Mouse (Mus musculus) intestine, embryonic 15.5 days (tissue): Measurements from ENCODE around the gene Serpinb9b. TPM values are rescaled to one million over a fixed set of nuclear protein-coding genes. Genes with fewer than 3 reads are reported as not detected.

Experiments
- ATAC-seq: fragments of 200-750 bp; cut with Nextera tagmentation; 2 replicates; pipeline ENCODE4 v1.8.0; 2017; ENCODE audit warnings: moderate TSS enrichment, moderate library complexity
- H3K27ac ChIP-seq: fragments of 300-500 bp; sonication (generic); 2 replicates; pipeline ENCODE4 v1.5.1; 2015; ENCODE audit warnings: mild to moderate bottlenecking, inconsistent platforms
- H3K27me3 ChIP-seq: fragments of 300-500 bp; sonication (generic); replicated peaks from 2 replicates; pipeline ENCODE4 v1.6.1; 2015; ENCODE audit warnings: inconsistent platforms
- H3K36me3 ChIP-seq: fragments of 300-500 bp; sonication (generic); 2 replicates; pipeline ENCODE4 v1.6.1; 2015; ENCODE audit warnings: inconsistent platforms
- H3K4me1 ChIP-seq: fragments of 300-500 bp; sonication (generic); replicated peaks from 2 replicates; pipeline ENCODE4 v1.6.1; 2015; ENCODE audit warnings: inconsistent platforms
- H3K4me2 ChIP-seq: fragments of 300-500 bp; sonication (generic); replicated peaks from 2 replicates; pipeline ENCODE4 v1.6.1; 2015; ENCODE audit warnings: mild to moderate bottlenecking, inconsistent platforms
- H3K4me3 ChIP-seq: fragments of 300-500 bp; sonication (generic); replicated peaks from 2 replicates; pipeline ENCODE4 v1.5.1; 2015; ENCODE audit warnings: inconsistent platforms
- H3K9ac ChIP-seq: fragments of 300-500 bp; sonication (generic); 2 replicates; pipeline ENCODE4 v1.6.1; 2015; ENCODE audit warnings: inconsistent platforms
- H3K9me3 ChIP-seq: fragments of 300-500 bp; sonication (generic); 2 replicates; pipeline ENCODE4 v1.6.1; 2016; ENCODE audit warnings: inconsistent platforms
- WGBS: fragments of 180-500 bp; shearing (Covaris S2); methylation state at CpG from one replicate; pipeline ENCODE4 v1.1.7; 2015; 5-methylcytosine and 5-hydroxymethylcytosine counted together
- polyA plus RNA-seq: library from polyadenylated mRNA; unstranded; fragments of >200 nt; fragmentation: Nextera tagmentation; extraction: Ambion mirVana; gene quantifications from 2 replicates; pipeline ENCODE4 v1.2.1, GENCODE M21; 2015

The Serpinb9b gene
- polyA plus RNA-seq, 1 experiment from 2014 or later = 0.15 TPM

DNA sequence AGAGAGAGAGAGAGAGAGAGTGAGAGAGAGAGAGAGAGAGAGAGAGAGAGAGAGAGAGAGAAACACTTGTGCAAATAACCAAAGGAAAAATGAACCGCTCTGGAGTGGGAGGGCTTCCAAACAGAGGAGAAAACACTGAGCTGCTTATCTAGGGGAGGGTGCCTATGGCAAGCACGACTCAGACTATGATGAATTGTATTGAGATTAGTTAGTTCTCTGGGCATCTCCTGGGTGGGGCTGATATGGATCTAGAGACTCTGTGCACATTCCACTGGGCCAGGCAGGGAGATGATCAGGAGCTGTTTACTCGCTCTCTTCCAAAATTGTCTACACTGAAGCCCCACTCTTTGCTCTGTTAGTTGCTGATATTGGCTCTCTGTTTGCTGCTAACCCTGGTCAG is 24.5 kb downstream of the Serpinb9b start:
- no peak for ATAC-seq
- Histone ChIP-seq H3K27ac (no peak overlapping the region), H3K9ac (no peak overlapping the region), H3K9me3 (no peaks in the 10 kb centered on the region), H3K4me3 (no peak overlapping the region), H3K4me1 (no peaks in the 10 kb centered on the region), H3K27me3 (no peaks in the 10 kb centered on the region), H3K4me2 (no peak overlapping the region), H3K36me3 (no peaks in the 10 kb centered on the region)
- 22% methylated on average over 3 of the region's 3 CpGs for WGBS

DNA sequence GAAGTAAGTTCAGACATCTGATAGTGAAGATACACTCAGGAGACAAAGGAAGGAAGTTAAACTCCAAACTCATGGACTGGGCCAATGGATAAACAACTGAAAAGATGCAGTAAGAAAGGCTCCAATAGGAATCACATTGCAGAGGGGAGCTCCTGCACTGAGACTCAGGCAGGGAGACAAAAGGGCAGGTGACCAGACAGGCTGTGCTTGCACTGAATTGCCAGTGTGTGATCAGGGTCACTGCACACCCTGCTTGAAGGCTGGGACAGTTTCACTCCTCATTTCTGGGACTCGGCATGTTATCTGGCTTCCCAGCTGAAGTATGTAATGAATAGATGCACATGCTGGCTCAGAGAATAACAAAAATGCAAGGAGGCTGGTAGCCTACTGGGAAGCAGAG is 35.8 kb downstream of the Serpinb9b start:
- H3K27ac ChIP-seq = no peak overlapping the region
- 41% methylated on average over 1 of the region's 1 CpGs for WGBS
- H3K9ac ChIP-seq = no peak overlapping the region
- no peak for ATAC-seq
- no peak overlapping the region for H3K4me2 ChIP-seq
- no peaks in the 10 kb centered on the region for H3K36me3 ChIP-seq
- no peak overlapping the region for H3K4me3 ChIP-seq
- H3K9me3 ChIP-seq = no peaks in the 10 kb centered on the region
- H3K4me1 ChIP-seq = no peaks in the 10 kb centered on the region
- H3K27me3 ChIP-seq = no peaks in the 10 kb centered on the region

DNA sequence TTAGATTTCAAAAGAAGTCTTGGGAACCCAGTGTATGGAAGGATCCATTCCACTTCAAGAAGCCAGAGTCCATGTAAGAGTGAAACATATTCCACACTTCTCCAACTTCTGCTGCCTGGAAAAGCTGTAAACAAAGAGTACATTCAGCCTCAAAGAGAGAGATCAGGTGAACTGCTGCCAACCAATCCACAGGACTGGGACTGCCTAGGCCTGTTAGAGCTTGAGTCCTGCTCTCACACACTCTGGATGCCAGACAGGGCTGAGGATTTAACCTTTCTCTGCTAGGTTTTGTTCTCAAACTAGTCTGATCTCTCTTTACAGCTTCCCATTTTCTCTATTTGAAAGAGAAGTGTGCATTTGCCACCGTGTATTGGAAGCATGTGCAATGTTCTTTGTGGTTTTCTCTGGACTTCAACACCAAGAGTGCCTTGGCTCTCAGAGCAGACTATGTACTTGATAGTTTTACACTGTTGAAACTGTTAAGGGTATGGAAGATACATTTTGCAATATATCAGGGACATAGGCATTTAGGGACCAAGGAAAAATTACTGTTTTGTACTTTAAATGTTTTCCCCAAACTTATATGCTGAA is 40.3 kb downstream of the Serpinb9b start:
- Histone ChIP-seq H3K27ac (no peak overlapping the region), H3K9ac (no peak overlapping the region), H3K4me2 (no peak overlapping the region), H3K4me1 (no peaks in the 10 kb centered on the region), H3K4me3 (no peak overlapping the region), H3K9me3 (no peaks in the 10 kb centered on the region), H3K36me3 (no peaks in the 10 kb centered on the region), H3K27me3 (no peaks in the 10 kb centered on the region)
- ATAC-seq = no peak
- 82% methylated on average over 1 of the region's 1 CpGs for WGBS

DNA sequence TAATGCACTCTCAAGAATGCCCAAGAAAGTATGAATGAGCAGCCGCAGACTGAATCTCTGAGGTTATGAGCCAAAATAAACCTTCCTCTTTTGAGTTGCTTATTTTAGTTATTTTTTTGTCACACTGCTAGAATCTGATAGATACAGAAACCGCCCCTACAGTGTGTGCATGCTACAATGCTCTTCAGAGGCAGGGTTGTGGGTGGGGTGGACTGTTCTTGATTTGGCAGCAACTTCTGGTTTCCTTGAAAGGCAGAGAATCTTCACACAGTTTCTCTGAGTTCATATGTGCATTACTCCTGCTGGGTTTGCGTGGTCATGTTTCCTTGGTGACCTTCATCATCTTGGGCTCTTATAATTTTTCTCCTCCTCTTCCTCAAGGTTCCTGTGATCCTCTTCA is 40.9 kb downstream of the Serpinb9b start:
- H3K4me3 ChIP-seq = no peak overlapping the region
- H3K27ac ChIP-seq = no peak overlapping the region
- no peak overlapping the region for H3K9ac ChIP-seq
- no peaks in the 10 kb centered on the region for H3K9me3 ChIP-seq
- WGBS = 91% methylated on average over 3 of the region's 3 CpGs
- no peak for ATAC-seq
- no peaks in the 10 kb centered on the region for H3K27me3 ChIP-seq
- no peaks in the 10 kb centered on the region for H3K4me1 ChIP-seq
- no peak overlapping the region for H3K4me2 ChIP-seq
- no peaks in the 10 kb centered on the region for H3K36me3 ChIP-seq

DNA sequence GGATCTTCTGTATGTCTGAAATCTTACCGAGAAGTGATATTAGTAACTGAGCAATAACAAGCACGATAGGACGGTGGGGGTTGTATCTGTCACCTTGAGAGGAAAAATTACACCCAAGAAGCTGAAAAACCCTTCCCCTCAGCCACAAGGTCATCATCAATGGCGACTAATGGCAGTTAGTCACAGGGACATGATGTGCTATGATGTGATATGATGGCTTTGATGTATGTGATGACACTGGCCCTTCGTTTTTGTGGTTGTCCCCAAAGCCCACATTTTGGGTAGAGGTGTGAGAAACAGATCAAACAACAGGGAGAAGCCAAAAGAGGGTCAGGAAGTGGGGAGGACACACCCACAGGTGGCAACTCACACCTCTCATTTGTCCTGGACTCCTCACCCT is 44.6 kb downstream of the Serpinb9b start:
- Histone ChIP-seq H3K36me3 (no peaks in the 10 kb centered on the region), H3K9ac (no peak overlapping the region), H3K4me1 (no peaks in the 10 kb centered on the region), H3K4me2 (no peak overlapping the region), H3K27me3 (no peaks in the 10 kb centered on the region), H3K9me3 (no peaks in the 10 kb centered on the region), H3K27ac (no peak overlapping the region), H3K4me3 (no peak overlapping the region)
- 72% methylated on average over 5 of the region's 5 CpGs for WGBS
- no peak for ATAC-seq

DNA sequence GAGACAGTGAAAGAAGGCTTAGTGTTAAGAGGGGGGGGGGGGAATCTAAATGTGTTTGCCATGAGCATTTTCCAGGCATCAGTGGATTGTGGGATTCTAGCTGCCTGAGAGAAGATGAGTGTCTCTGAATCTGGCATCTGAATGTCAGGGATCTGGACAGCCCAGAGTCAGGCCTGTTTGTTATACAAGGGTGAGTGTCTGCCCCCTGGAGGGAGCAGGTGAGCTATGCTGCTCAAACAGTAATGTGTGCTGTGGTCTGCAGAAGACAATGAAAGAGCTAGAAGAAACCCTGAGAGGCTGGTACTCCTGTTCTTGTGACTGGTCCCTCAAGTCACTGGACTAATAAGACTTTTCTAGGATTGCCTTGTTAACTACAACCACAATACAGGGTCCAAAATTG is 46.8 kb downstream of the Serpinb9b start:
- Histone ChIP-seq H3K9ac (no peak overlapping the region), H3K4me2 (no peak overlapping the region), H3K27me3 (no peaks in the 10 kb centered on the region), H3K27ac (no peak overlapping the region), H3K4me3 (no peak overlapping the region), H3K4me1 (no peaks in the 10 kb centered on the region), H3K36me3 (no peaks in the 10 kb centered on the region), H3K9me3 (no peaks in the 10 kb centered on the region)
- ATAC-seq = no peak

DNA sequence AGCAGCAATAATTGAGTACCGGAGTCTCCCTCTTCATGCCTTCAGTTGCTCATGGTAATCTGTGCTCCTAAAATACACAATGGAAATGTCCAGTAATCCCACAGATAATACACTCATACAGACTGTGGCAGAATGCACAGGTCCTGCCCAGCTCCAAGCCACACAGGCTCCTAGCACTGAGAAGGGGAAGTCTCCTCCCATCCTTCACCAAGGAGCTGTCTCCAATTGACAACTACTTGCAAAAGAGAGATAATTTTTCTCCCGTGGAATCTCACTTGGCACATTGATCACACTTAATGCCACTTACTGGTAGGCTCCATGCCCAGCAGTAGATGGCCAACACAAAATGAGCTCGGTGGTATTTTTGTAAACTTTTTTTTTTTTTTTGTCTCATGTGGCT is 49.0 kb downstream of the Serpinb9b start:
- no peak overlapping the region for H3K4me3 ChIP-seq
- no peaks in the 10 kb centered on the region for H3K36me3 ChIP-seq
- 65% methylated on average over 3 of the region's 3 CpGs for WGBS
- no peak for ATAC-seq
- H3K4me2 ChIP-seq = no peak overlapping the region
- H3K9me3 ChIP-seq = no peaks in the 10 kb centered on the region
- H3K27ac ChIP-seq = no peak overlapping the region
- no peaks in the 10 kb centered on the region for H3K27me3 ChIP-seq
- H3K4me1 ChIP-seq = no peaks in the 10 kb centered on the region
- H3K9ac ChIP-seq = no peak overlapping the region

DNA sequence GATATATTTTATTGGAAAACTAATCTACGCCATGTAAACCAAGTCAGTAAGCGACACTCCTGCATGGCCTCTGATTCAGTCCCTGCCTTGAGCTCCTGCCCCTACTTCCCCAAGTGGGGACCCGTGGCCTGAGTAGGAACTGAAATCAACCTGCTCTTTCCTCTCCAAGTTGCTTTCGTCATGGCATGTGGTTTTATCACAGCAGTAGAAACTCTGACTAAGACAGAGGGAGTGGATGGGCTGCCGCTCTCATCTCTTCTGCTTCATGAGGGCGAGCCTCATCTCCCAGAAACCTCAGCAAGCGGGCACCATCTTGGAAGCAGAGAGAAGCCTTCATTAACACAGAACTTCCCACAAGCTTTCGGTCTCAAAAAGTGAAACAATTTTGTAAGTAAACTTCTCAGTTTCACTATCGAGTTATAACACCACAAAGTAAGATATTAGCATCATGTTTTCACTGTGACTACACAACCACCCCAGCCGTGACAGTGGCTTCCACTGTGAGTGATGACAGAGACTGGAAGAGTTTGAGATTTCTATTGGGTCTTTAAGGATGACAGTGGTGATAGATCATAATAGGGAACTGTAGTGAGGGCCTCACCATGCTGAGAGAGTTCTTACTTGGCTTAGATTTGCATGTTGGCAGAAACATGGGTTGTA is 49.9 kb downstream of the Serpinb9b start:
- Histone ChIP-seq H3K27ac (no peak overlapping the region), H3K36me3 (no peaks in the 10 kb centered on the region), H3K4me1 (no peaks in the 10 kb centered on the region), H3K9ac (no peak overlapping the region), H3K4me2 (no peak overlapping the region), H3K27me3 (no peaks in the 10 kb centered on the region), H3K9me3 (no peaks in the 10 kb centered on the region), H3K4me3 (no peak overlapping the region)
- 92% methylated on average over 10 of the region's 10 CpGs for WGBS
- no peak for ATAC-seq

DNA sequence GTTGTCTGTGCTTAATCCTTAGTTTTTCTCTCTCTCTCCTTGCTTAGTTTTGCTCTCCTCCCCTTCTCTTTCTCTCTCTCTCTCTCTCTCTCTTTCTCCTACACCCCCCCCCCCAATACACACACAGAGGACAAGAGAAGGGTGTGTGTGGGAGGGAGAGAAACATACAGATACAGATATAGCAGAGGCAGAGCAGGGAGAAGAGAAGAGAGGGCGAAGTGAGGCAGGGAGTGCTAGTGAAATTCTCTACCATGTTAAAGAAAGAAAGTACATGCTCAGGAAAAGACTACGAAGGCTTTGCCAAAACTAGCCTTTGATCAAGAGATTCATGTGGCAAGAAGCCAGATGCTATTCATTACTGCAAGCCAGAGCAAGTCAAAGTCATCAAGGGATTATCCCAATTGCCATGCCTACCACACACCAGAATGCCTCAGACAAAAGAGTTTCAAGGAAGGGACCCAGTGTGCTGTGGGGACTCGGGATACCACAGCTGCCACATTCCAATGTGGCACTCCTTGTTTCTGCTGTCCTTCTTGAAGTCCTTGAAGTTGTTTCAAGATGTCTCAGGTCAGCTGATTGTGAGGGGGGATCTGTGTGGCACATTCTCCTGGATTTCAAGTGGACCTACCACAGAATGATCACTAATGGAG is 51.0 kb downstream of the Serpinb9b start, which contains the start of gene Serpinb1b:
TSS of gene Serpinb1b (plus strand) at position 520 of the 650 bp plus-strand sequence.
- ATAC-seq = no peak
- Histone ChIP-seq H3K9ac (no peak within 1 kb of the TSS), H3K27ac (no peak within 1 kb of the TSS), H3K4me3 (no peak within 1 kb of the TSS), H3K36me3 (no peaks in the 10 kb centered on the region), H3K27me3 (no peaks in the 10 kb centered on the region), H3K4me1 (no peaks in the 10 kb centered on the region), H3K9me3 (no peaks in the 10 kb centered on the region), H3K4me2 (peak within 1 kb of the TSS; percentile 36; the same call in 1 of the 2 replicates)
- 68% methylated on average over 3 of the region's 3 CpGs for WGBS

DNA sequence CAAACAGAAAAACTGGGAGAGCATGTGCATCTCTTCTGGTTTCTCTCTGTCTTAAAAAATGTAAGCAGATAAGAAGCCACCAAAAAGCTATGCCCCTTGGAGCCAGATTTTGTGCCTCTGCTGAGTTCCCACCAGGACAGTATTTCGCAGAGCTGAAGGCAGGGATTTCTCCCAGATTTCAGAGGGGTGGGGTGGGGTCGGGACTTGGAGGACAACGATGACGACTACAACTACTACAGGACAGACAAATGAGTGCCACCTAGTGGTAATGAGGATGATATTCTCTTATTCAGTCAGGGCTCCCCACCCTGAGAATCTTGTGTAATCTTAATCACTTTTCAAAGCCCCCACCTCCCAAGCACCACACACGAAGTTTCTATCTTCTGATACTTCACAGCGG is 52.2 kb downstream of the Serpinb9b start:
- H3K4me3 ChIP-seq = no peak overlapping the region
- H3K27me3 ChIP-seq = no peaks in the 10 kb centered on the region
- H3K9me3 ChIP-seq = no peaks in the 10 kb centered on the region
- H3K9ac ChIP-seq = no peak overlapping the region
- no peak; the same call in 1 of the 2 replicates for ATAC-seq
- H3K36me3 ChIP-seq = no peaks in the 10 kb centered on the region
- peak overlapping the region; percentile 36; the same call in 1 of the 2 replicates for H3K4me2 ChIP-seq
- H3K27ac ChIP-seq = no peak overlapping the region
- WGBS = 23% methylated on average over 6 of the region's 6 CpGs
- H3K4me1 ChIP-seq = no peaks in the 10 kb centered on the region

DNA sequence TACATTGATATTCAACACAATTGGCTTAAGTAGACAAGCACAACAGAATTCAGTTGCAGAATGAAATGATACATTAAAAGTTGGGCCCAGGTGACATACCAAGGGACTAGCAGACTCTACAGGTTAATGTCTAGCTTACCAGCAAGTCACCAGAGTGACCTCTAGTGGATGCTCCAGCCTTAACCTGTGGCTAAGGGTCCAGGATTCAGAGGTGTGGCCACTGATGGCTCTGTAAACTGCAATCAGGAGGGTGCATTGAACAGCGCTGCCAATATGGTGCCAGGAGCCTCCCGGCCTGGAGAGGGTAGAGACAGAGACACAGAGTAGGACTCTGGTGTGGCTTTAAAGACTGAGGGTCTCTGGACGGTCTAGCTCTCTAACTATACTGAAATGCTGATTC is 53.1 kb downstream of the Serpinb9b start:
- ATAC-seq = 0 out of 2 replicates have a peak, but pooled peaks have one; percentile 40
- H3K27me3 ChIP-seq = no peaks in the 10 kb centered on the region
- WGBS = 38% methylated on average over 3 of the region's 3 CpGs
- no peak overlapping the region for H3K4me2 ChIP-seq
- no peak overlapping the region for H3K4me3 ChIP-seq
- no peak overlapping the region for H3K9ac ChIP-seq
- H3K9me3 ChIP-seq = no peaks in the 10 kb centered on the region
- H3K36me3 ChIP-seq = no peaks in the 10 kb centered on the region
- no peak overlapping the region for H3K27ac ChIP-seq
- H3K4me1 ChIP-seq = no peaks in the 10 kb centered on the region; the same call in 1 of the 2 replicates

DNA sequence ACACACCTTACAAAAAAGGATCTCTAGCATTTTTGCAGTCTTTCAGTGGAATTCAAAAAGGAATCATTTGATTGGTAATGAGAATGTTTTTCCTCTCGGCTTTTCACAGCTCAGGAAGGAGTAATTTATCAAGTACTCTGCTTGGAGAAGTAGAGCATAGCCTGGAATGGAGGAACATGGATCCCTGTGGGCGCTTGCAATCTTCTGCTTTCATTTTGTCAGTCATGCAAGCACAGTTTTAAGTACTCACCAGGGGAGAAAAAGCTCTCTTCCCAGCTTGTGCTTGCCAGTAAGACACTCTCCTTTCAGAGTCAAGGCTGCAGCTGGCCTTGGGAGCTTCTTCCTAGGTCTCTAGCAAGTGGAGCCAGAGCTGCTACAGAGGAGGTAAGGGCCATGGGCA is 56.6 kb downstream of the Serpinb9b start:
- Histone ChIP-seq H3K9ac (no peak overlapping the region), H3K4me3 (no peak overlapping the region), H3K4me1 (peaks cover 3% of the 10 kb centered on the region), H3K27ac (no peak overlapping the region), H3K36me3 (no peaks in the 10 kb centered on the region), H3K27me3 (no peaks in the 10 kb centered on the region), H3K4me2 (no peak overlapping the region), H3K9me3 (no peaks in the 10 kb centered on the region)
- ATAC-seq = no peak
- 67% methylated on average over 2 of the region's 2 CpGs for WGBS
